Mouse (Mus musculus): ENCODE data around the gene Slc16a1.

GRCm38 (mm10) chr3:104641313-104641712 lies 2.8 kb downstream of the Slc16a1 start:
- no peak for TF ChIP-seq CTCF (IDR thresholded peaks at IDR 0.05; ENCODE audit: borderline replicate concordance, control insufficient read depth, extremely low read depth, insufficient read depth, low read length, poor library complexity)
- TF ChIP-seq POLR2A (IDR thresholded peaks at IDR 0.05; ENCODE audit: control insufficient read depth, extremely low read depth, insufficient read depth, low read length, poor library complexity): no peak

Measured in thymus, adult 2 months (tissue).